Mouse (Mus musculus) stomach, embryonic 15.5 days (tissue): ENCODE data around the gene Gm20388. TPM values are rescaled to one million over a fixed set of nuclear protein-coding genes. Genes with fewer than 3 reads are reported as not detected.

Source experiments
- ATAC-seq: fragments of 200-750 bp; cut with Nextera tagmentation; 2 replicates; pipeline ENCODE4 v1.8.0; 2017; ENCODE audit warnings: low read depth, moderate number of reproducible peaks, moderate TSS enrichment; ENCODE audit not compliant: insufficient read depth, low FRiP score
- H3K27ac ChIP-seq: fragments of 300-500 bp; sonication (generic); 2 replicates; pipeline ENCODE4 v1.5.1; 2015; ENCODE audit warnings: mild to moderate bottlenecking, inconsistent platforms
- H3K27me3 ChIP-seq: fragments of 300-500 bp; sonication (generic); replicated peaks from 2 replicates; pipeline ENCODE4 v1.6.1; 2015; ENCODE audit warnings: inconsistent platforms
- H3K36me3 ChIP-seq: fragments of 300-500 bp; sonication (generic); 2 replicates; pipeline ENCODE4 v1.6.1; 2015; ENCODE audit warnings: inconsistent platforms
- H3K4me1 ChIP-seq: fragments of 300-500 bp; sonication (generic); 2 replicates; pipeline ENCODE4 v1.6.1; 2015; ENCODE audit warnings: inconsistent platforms
- H3K4me2 ChIP-seq: fragments of 300-500 bp; sonication (generic); 2 replicates; pipeline ENCODE4 v1.6.1; 2015; ENCODE audit warnings: mild to moderate bottlenecking, inconsistent platforms
- H3K4me3 ChIP-seq: fragments of 300-500 bp; sonication (generic); replicated peaks from 2 replicates; pipeline ENCODE4 v1.5.1; 2015; ENCODE audit warnings: inconsistent platforms
- H3K9ac ChIP-seq: fragments of 300-500 bp; sonication (generic); 2 replicates; pipeline ENCODE4 v1.6.1; 2015; ENCODE audit warnings: inconsistent platforms
- H3K9me3 ChIP-seq: fragments of 300-500 bp; sonication (generic); 2 replicates; pipeline ENCODE4 v1.6.1; 2016; ENCODE audit warnings: inconsistent platforms
- WGBS: fragments of 180-500 bp; shearing (Covaris S2); methylation state at CpG from one replicate; pipeline ENCODE4 v1.1.7; 2015; 5-methylcytosine and 5-hydroxymethylcytosine counted together
- polyA plus RNA-seq: library from polyadenylated mRNA; unstranded; fragments of >200 nt; fragmentation: Nextera tagmentation; extraction: Ambion mirVana; gene quantifications from 2 replicates; pipeline ENCODE4 v1.2.1, GENCODE M21; 2015

Gene Gm20388
- polyA plus RNA-seq, 1 experiment from 2014 or later: not detected

- no peak overlapping the region for H3K9ac ChIP-seq
- peaks cover 17% of the 10 kb centered on the region for H3K4me1 ChIP-seq
- H3K4me2 ChIP-seq: peak overlapping the region; percentile 99
- H3K9me3 ChIP-seq: no peaks in the 10 kb centered on the region
- no peak for ATAC-seq
- peak overlapping the region; percentile 49 for H3K4me3 ChIP-seq
- H3K27ac ChIP-seq: no peak overlapping the region
- WGBS: 54% methylated on average over 7 of the region's 7 CpGs
- no peaks in the 10 kb centered on the region for H3K36me3 ChIP-seq
- H3K27me3 ChIP-seq: peaks cover 27% of the 10 kb centered on the region
Observed at GRCm38 (mm10) chr8:120737166-120737565, 826.5 kb downstream of the Gm20388 start.

- Histone ChIP-seq H3K27ac (no peak overlapping the region), H3K4me2 (0 out of 2 replicates have a peak overlapping the region, but pooled peaks have one; percentile 3), H3K4me3 (no peak overlapping the region), H3K9me3 (no peaks in the 10 kb centered on the region), H3K4me1 (peaks cover 24% of the 10 kb centered on the region), H3K27me3 (peaks cover 27% of the 10 kb centered on the region), H3K36me3 (no peaks in the 10 kb centered on the region), H3K9ac (no peak overlapping the region)
- 73% methylated on average over 4 of the region's 4 CpGs for WGBS
- ATAC-seq: no peak
Observed at GRCm38 (mm10) chr8:120738771-120739170, 828.1 kb downstream of the Gm20388 start.

- no peak overlapping the region for H3K27ac ChIP-seq
- no peak overlapping the region for H3K4me3 ChIP-seq
- H3K9ac ChIP-seq: no peak overlapping the region
- H3K36me3 ChIP-seq: no peaks in the 10 kb centered on the region
- H3K4me2 ChIP-seq: no peak overlapping the region
- H3K4me1 ChIP-seq: peaks cover 31% of the 10 kb centered on the region
- WGBS: 89% methylated on average over 15 of the region's 15 CpGs
- peaks cover 21% of the 10 kb centered on the region for H3K27me3 ChIP-seq
- ATAC-seq: no peak
- H3K9me3 ChIP-seq: no peaks in the 10 kb centered on the region
Observed at GRCm38 (mm10) chr8:120739526-120739925, 828.9 kb downstream of the Gm20388 start.

GRCm38 (mm10) chr8:120740579-120740978 lies 829.9 kb downstream of the Gm20388 start:
- Histone ChIP-seq H3K4me1 (peaks cover 35% of the 10 kb centered on the region), H3K36me3 (no peaks in the 10 kb centered on the region), H3K27ac (no peak overlapping the region), H3K9ac (no peak overlapping the region), H3K27me3 (peaks cover 11% of the 10 kb centered on the region), H3K4me2 (no peak overlapping the region; the same call in 1 of the 2 replicates), H3K4me3 (no peak overlapping the region), H3K9me3 (no peaks in the 10 kb centered on the region)
- 71% methylated on average over 2 of the region's 2 CpGs for WGBS
- ATAC-seq: no peak

- Histone ChIP-seq H3K4me1 (peaks cover 31% of the 10 kb centered on the region), H3K27me3 (peaks cover 7% of the 10 kb centered on the region; the same call in 1 of the 2 replicates), H3K9ac (no peak overlapping the region), H3K4me3 (no peak overlapping the region), H3K9me3 (no peaks in the 10 kb centered on the region), H3K4me2 (no peak overlapping the region), H3K36me3 (no peaks in the 10 kb centered on the region), H3K27ac (no peak overlapping the region)
- WGBS: 86% methylated on average over 17 of the region's 17 CpGs
- ATAC-seq: no peak
Observed at GRCm38 (mm10) chr8:120741001-120741400, 830.4 kb downstream of the Gm20388 start.

GRCm38 (mm10) chr8:120741815-120742530 lies 831.3 kb downstream of the Gm20388 start:
- Histone ChIP-seq H3K27me3 (0 out of 2 replicates have a peak, but pooled peaks cover 7% of the 10 kb centered on the region), H3K9me3 (no peaks in the 10 kb centered on the region), H3K4me2 (no peak overlapping the region), H3K4me3 (no peak overlapping the region), H3K36me3 (no peaks in the 10 kb centered on the region), H3K4me1 (peaks cover 29% of the 10 kb centered on the region), H3K27ac (no peak overlapping the region), H3K9ac (no peak overlapping the region)
- no peak for ATAC-seq
- 89% methylated on average over 15 of the region's 15 CpGs for WGBS

GRCm38 (mm10) chr8:120743149-120743897 lies 832.7 kb downstream of the Gm20388 start:
- Histone ChIP-seq H3K4me3 (no peak overlapping the region), H3K27ac (peak overlapping the region; percentile 85), H3K9ac (no peak overlapping the region), H3K4me2 (no peak overlapping the region), H3K36me3 (no peaks in the 10 kb centered on the region), H3K27me3 (no peaks in the 10 kb centered on the region), H3K9me3 (no peaks in the 10 kb centered on the region), H3K4me1 (peaks cover 26% of the 10 kb centered on the region)
- peak; percentile 27; the same call in 1 of the 2 replicates for ATAC-seq
- 38% methylated on average over 12 of the region's 12 CpGs for WGBS

- H3K4me1 ChIP-seq: peaks cover 26% of the 10 kb centered on the region
- H3K4me2 ChIP-seq: peak overlapping the region; percentile 22; the same call in 1 of the 2 replicates
- H3K27me3 ChIP-seq: no peaks in the 10 kb centered on the region
- H3K9me3 ChIP-seq: no peaks in the 10 kb centered on the region
- H3K4me3 ChIP-seq: no peak overlapping the region
- H3K9ac ChIP-seq: no peak overlapping the region; the same call in 1 of the 2 replicates
- H3K27ac ChIP-seq: peak overlapping the region; percentile 85
- peak; percentile 36 for ATAC-seq
- H3K36me3 ChIP-seq: no peaks in the 10 kb centered on the region
- WGBS: 43% methylated on average over 4 of the region's 4 CpGs
Observed at GRCm38 (mm10) chr8:120743898-120744290, 833.3 kb downstream of the Gm20388 start.

GRCm38 (mm10) chr8:120744448-120744847 lies 833.8 kb downstream of the Gm20388 start:
- Histone ChIP-seq H3K27ac (peak overlapping the region; percentile 85), H3K4me1 (peaks cover 26% of the 10 kb centered on the region), H3K4me2 (peak overlapping the region; percentile 22; the same call in 1 of the 2 replicates), H3K27me3 (no peaks in the 10 kb centered on the region), H3K9me3 (no peaks in the 10 kb centered on the region), H3K4me3 (no peak overlapping the region), H3K9ac (no peak overlapping the region), H3K36me3 (no peaks in the 10 kb centered on the region)
- no peak for ATAC-seq
- WGBS: 64% methylated on average over 5 of the region's 5 CpGs

GRCm38 (mm10) chr8:120745226-120745625 lies 834.6 kb downstream of the Gm20388 start:
- Histone ChIP-seq H3K4me1 (peaks cover 22% of the 10 kb centered on the region), H3K9ac (no peak overlapping the region), H3K4me2 (no peak overlapping the region), H3K4me3 (no peak overlapping the region), H3K27ac (0 out of 2 replicates have a peak overlapping the region, but pooled peaks have one; percentile 2), H3K27me3 (no peaks in the 10 kb centered on the region), H3K36me3 (no peaks in the 10 kb centered on the region), H3K9me3 (no peaks in the 10 kb centered on the region)
- no peak for ATAC-seq
- WGBS: 69% methylated on average over 7 of the region's 7 CpGs

GRCm38 (mm10) chr8:120746007-120746701 lies 835.5 kb downstream of the Gm20388 start:
- no peak overlapping the region for H3K27ac ChIP-seq

More at GRCm38 (mm10) chr8:120746007-120746701, 835.5 kb downstream of the Gm20388 start:
- Histone ChIP-seq H3K4me3 (no peak overlapping the region), H3K9ac (no peak overlapping the region), H3K4me1 (peaks cover 24% of the 10 kb centered on the region), H3K36me3 (no peaks in the 10 kb centered on the region), H3K27me3 (no peaks in the 10 kb centered on the region), H3K9me3 (no peaks in the 10 kb centered on the region), H3K4me2 (no peak overlapping the region)
- WGBS: 71% methylated on average over 18 of the region's 18 CpGs
- ATAC-seq: no peak
